Mouse (Mus musculus): ENCODE results near the gene Smug1. TPM values are rescaled to one million over a fixed set of nuclear protein-coding genes. Genes with fewer than 3 reads are reported as not detected.

Smug1 gene
- total RNA-seq, 2 experiments from 2014 or later = 14.0 to 19.9 TPM

GRCm38 (mm10) chr15:103145635-103146299, 21.1 kb downstream of the Smug1 start:
- no peak for DNase-seq

- DNase-seq = no peak
Measured at GRCm38 (mm10) chr15:103144176-103144575, 22.7 kb downstream of the Smug1 start.

- no peak for DNase-seq
Measured at GRCm38 (mm10) chr15:103135431-103135947, 31.4 kb downstream of the Smug1 start.

- DNase-seq = peak; percentile 30
Measured at GRCm38 (mm10) chr15:103134277-103135086, 32.4 kb downstream of the Smug1 start.

- DNase-seq = no peak
Measured at GRCm38 (mm10) chr15:103133761-103134160, 33.1 kb downstream of the Smug1 start.

- peak; percentile 35 for DNase-seq
Measured at GRCm38 (mm10) chr15:103130729-103131128, 36.2 kb downstream of the Smug1 start.

- no peak for DNase-seq
Measured at GRCm38 (mm10) chr15:103129289-103129688, 37.6 kb downstream of the Smug1 start.

- DNase-seq = no peak
Measured at GRCm38 (mm10) chr15:103128056-103128833, 38.6 kb downstream of the Smug1 start.

- no peak for DNase-seq
Measured at GRCm38 (mm10) chr15:103125982-103126381, 40.9 kb downstream of the Smug1 start.

- DNase-seq = no peak
Measured at GRCm38 (mm10) chr15:103124254-103124653, 42.6 kb downstream of the Smug1 start.

- no peak for DNase-seq
Measured at GRCm38 (mm10) chr15:103123343-103123742, 43.5 kb downstream of the Smug1 start.

- no peak for DNase-seq
Measured at GRCm38 (mm10) chr15:103122372-103122771, 44.5 kb downstream of the Smug1 start.

GRCm38 (mm10) chr15:103121416-103121815, 45.5 kb downstream of the Smug1 start:
- peak; percentile 72 for DNase-seq

- no peak for DNase-seq
Measured at GRCm38 (mm10) chr15:103120594-103120993, 46.3 kb downstream of the Smug1 start.

- no peak for DNase-seq
Measured at GRCm38 (mm10) chr15:103115726-103116125, 51.2 kb downstream of the Smug1 start.

GRCm38 (mm10) chr15:103115256-103115655, 51.6 kb downstream of the Smug1 start:
- no peak for DNase-seq

- DNase-seq = no peak
Measured at GRCm38 (mm10) chr15:103113077-103113476, 53.8 kb downstream of the Smug1 start.

GRCm38 (mm10) chr15:103112309-103112708, 54.6 kb downstream of the Smug1 start:
- no peak for DNase-seq

- no peak for DNase-seq
Measured at GRCm38 (mm10) chr15:103109940-103110339, 57.0 kb downstream of the Smug1 start.

GRCm38 (mm10) chr15:103108066-103108676, 58.7 kb downstream of the Smug1 start:
- DNase-seq = no peak

GRCm38 (mm10) chr15:103106201-103106600, 60.7 kb downstream of the Smug1 start:
- no peak for DNase-seq
